Mouse (Mus musculus) forebrain, embryonic 12.5 days (tissue): ENCODE data around the gene Zdhhc19. TPM values are rescaled to one million over a fixed set of nuclear protein-coding genes. Genes with fewer than 3 reads are reported as not detected.

Source experiments
- ATAC-seq: fragments of 200-750 bp; cut with Nextera tagmentation; 2 replicates; pipeline ENCODE4 v1.8.0; 2017; ENCODE audit warnings: moderate TSS enrichment; ENCODE audit not compliant: low FRiP score
- H3K27ac ChIP-seq: fragments of 300-500 bp; sonication (generic); 2 replicates; pipeline ENCODE4 v1.5.1; 2016; ENCODE audit warnings: mild to moderate bottlenecking
- H3K27me3 ChIP-seq: fragments of 300-500 bp; sonication (generic); 2 replicates; pipeline ENCODE4 v1.6.1; 2016; ENCODE audit warnings: mild to moderate bottlenecking
- H3K36me3 ChIP-seq: fragments of 300-500 bp; sonication (generic); replicated peaks from 2 replicates; pipeline ENCODE4 v1.6.1; 2016; ENCODE audit warnings: mild to moderate bottlenecking
- H3K4me1 ChIP-seq: fragments of 300-500 bp; sonication (generic); 2 replicates; pipeline ENCODE4 v1.6.1; 2016
- H3K4me2 ChIP-seq: fragments of 300-500 bp; sonication (generic); 2 replicates; pipeline ENCODE4 v1.6.1; 2016; ENCODE audit warnings: mild to moderate bottlenecking, moderate library complexity
- H3K4me3 ChIP-seq: fragments of 300-500 bp; sonication (generic); replicated peaks from 2 replicates; pipeline ENCODE4 v1.5.1; 2016; ENCODE audit warnings: mild to moderate bottlenecking
- H3K9ac ChIP-seq: fragments of 300-500 bp; sonication (generic); 2 replicates; pipeline ENCODE4 v1.6.1; 2016; ENCODE audit warnings: mild to moderate bottlenecking
- H3K9me3 ChIP-seq: fragments of 300-500 bp; sonication (generic); 2 replicates; pipeline ENCODE4 v1.6.1; 2016
- WGBS: fragments of 180-500 bp; shearing (Covaris S2); methylation state at CpG from one replicate; pipeline ENCODE4 v1.1.7; 2016; 5-methylcytosine and 5-hydroxymethylcytosine counted together
- polyA plus RNA-seq: library from polyadenylated mRNA; unstranded; fragments of >200 nt; fragmentation: Nextera tagmentation; extraction: Ambion mirVana; gene quantifications from 2 replicates; pipeline ENCODE4 v1.2.1, GENCODE M21; 2016

The Zdhhc19 gene
- polyA plus RNA-seq, 1 experiment from 2014 or later: not detected

DNA sequence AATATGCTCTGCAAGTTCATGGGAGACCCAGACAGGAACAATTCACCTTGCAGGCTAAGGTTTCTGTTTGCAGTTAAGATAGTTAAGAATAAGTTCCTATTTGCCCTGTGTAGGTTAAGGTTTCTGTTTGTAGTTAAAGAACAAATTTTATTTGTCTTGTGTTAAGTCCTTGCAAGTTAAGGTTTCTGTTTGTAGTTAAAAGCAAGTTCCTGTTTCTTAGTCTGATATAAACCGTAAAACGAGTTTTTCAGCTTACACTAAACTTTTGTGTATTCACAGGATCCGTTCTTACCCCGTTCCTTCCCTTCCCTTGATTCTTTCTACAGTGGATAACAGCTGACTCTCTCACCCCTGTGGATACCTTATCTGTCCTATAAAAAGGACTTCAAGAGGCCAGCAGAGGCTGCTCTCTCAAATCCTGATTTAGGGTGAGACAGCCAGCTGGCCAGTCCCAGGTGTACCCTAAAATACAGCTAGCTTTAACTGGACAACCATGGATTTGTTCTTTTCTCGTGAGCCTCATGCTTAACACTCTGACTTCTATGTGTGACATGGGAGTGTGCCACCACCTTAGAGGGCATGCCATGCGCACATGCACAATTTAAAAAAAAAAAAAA lies 26.6 kb downstream of the Zdhhc19 start:
- no peak overlapping the region for H3K4me3 ChIP-seq
- H3K36me3 ChIP-seq: no peaks in the 10 kb centered on the region
- H3K9me3 ChIP-seq: no peaks in the 10 kb centered on the region
- no peak for ATAC-seq
- H3K27me3 ChIP-seq: peaks cover 4% of the 10 kb centered on the region; the same call in 1 of the 2 replicates
- H3K9ac ChIP-seq: no peak overlapping the region
- 88% methylated on average over 6 of the region's 6 CpGs for WGBS
- no peak overlapping the region for H3K27ac ChIP-seq
- H3K4me2 ChIP-seq: no peak overlapping the region
- peaks cover 20% of the 10 kb centered on the region for H3K4me1 ChIP-seq

DNA sequence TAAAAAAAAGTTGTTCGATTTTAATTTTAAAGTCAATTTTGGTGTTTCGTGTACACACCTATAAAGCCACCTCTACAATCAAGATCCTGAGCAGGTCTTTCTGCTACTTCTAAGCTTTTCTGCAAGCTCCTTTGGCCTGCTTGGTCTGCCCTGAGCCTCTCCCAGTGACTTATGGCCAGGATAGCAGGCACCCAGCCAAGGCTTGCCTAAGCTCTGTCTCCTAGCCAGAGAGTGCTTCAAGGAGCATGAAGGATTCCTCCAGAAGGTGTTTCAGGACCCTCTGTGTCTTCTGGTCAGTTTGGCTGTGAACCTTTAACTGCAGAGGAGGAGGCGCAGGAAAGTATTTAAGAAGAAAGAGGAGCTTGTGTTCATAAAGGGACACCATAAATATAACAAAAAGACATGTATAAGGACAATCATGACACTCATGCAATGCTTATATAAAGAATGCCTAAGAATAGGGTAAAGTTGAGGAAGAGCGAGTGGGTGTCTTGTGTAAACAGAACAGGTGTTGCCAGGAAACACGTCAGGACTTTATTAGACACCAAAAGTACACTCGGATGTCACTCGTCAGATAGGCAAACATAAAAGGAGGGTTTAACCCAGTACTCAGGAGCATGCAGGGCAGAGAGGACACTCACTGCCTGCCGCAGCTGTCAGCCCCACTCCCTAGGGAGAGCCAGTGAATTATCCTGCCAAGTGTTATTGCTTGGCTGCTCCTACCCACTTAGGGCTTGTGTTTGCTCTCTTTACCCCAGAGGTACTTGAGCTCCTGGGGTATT lies 27.6 kb downstream of the Zdhhc19 start:
- Histone ChIP-seq H3K9ac (no peak overlapping the region), H3K4me3 (no peak overlapping the region), H3K4me2 (no peak overlapping the region), H3K27me3 (peaks cover 4% of the 10 kb centered on the region; the same call in 1 of the 2 replicates), H3K27ac (0 out of 2 replicates have a peak overlapping the region, but pooled peaks have one; percentile 26), H3K4me1 (peaks cover 20% of the 10 kb centered on the region), H3K36me3 (no peaks in the 10 kb centered on the region), H3K9me3 (no peaks in the 10 kb centered on the region)
- 75% methylated on average over 8 of the region's 8 CpGs for WGBS
- peak; percentile 49; the same call in 1 of the 2 replicates for ATAC-seq

DNA sequence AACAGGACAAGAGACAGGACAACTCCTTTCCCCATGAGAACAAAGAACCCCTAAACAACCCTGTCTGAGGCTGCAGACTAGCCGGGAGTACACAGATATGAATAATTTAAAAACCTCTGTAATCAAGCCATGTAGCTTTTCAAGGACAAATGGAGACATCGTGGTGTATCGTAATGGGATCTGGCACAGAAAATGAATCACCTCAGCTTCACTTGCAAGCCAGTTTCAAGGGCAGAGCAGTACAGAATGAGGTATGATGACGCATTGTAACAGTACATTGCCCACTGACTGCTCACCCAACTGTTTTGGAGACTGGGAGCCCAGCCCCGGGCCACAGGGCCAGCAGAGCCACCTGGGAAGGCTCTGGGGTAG lies 28.2 kb downstream of the Zdhhc19 start:
- Histone ChIP-seq H3K4me3 (no peak overlapping the region), H3K27me3 (peaks cover 4% of the 10 kb centered on the region; the same call in 1 of the 2 replicates), H3K27ac (0 out of 2 replicates have a peak overlapping the region, but pooled peaks have one; percentile 25), H3K9me3 (no peaks in the 10 kb centered on the region), H3K4me1 (peaks cover 20% of the 10 kb centered on the region), H3K9ac (no peak overlapping the region), H3K36me3 (no peaks in the 10 kb centered on the region), H3K4me2 (no peak overlapping the region)
- 68% methylated on average over 5 of the region's 5 CpGs for WGBS
- ATAC-seq: no peak

DNA sequence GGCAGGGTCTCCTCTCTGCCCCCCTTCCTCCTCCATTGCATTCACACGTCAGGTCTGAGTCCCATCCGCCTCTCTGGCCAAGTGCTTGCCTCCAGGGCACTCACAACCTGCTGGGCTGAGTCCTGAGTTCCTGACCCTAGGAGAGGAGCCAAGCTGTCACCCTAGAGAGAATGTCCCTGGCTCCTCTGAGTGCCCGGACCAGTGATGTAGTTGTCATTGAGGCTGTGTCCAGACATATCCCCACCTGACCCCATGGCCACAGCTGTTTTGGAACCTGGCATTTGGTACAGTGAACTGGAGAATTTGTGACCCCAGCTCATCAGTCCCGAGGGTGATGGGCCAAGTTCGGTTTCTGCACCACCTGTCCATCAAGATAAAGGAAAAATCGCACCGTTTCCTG lies 30.8 kb downstream of the Zdhhc19 start:
- no peaks in the 10 kb centered on the region for H3K27me3 ChIP-seq
- H3K27ac ChIP-seq: no peak overlapping the region
- no peak for ATAC-seq

DNA sequence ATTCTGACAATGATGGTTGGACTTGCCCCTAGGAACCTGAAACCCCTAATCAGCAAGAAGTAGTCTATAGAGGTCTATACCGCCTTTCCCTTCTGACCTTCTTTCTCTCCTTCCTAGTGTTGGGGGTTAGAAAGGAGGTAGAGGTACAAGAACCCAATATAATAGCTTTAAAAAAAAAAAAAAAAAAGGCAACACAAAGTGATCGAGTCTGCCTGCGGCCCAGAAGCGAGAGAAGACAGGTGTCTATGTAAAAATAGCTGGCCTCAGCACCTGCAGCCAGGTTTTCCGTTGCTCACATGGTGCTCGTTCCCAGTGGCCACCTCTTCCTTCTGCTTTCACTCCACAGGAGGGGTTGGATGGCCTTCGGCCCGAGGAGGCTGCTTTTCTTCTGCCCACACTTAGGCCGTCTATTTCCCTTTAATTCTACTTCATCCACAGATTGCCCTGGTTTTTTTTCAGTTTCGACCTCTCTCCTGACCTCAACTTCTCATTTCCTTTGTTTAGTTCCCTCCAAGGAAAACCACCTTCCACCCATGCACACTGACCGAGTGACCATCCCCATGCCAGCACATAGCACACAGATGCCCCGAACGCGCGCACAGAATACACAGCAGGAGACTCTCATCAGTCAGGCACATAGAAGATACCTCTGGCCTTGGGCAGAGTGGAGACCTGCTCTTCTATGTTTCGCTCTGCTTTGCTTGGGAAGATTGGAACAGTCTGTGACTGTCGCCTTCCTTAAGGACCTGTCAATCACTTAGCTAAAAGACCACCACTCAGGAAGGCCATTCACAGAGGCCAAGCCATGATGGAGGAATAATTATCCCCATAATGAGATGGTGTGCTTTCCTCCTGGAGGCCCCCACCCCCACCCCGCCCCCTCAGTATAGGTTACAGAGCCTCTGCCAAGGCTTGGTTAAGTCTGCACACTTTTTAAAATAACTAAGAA lies 37.1 kb downstream of the Zdhhc19 start:
- H3K36me3 ChIP-seq: no peaks in the 10 kb centered on the region
- H3K4me2 ChIP-seq: no peak overlapping the region
- no peaks in the 10 kb centered on the region for H3K9me3 ChIP-seq
- no peaks in the 10 kb centered on the region for H3K27me3 ChIP-seq
- no peak overlapping the region for H3K9ac ChIP-seq
- H3K4me3 ChIP-seq: no peak overlapping the region
- peak overlapping the region; percentile 19; the same call in 1 of the 2 replicates for H3K27ac ChIP-seq
- H3K4me1 ChIP-seq: peaks cover 29% of the 10 kb centered on the region
- 43% methylated on average over 18 of the region's 18 CpGs for WGBS
- ATAC-seq: peak; percentile 41

More for the DNA sequence above, 30.8 kb downstream of the Zdhhc19 start:
- Histone ChIP-seq H3K4me2 (no peak overlapping the region), H3K4me3 (no peak overlapping the region), H3K9me3 (no peaks in the 10 kb centered on the region), H3K4me1 (peaks cover 8% of the 10 kb centered on the region; the same call in 1 of the 2 replicates), H3K36me3 (no peaks in the 10 kb centered on the region), H3K9ac (no peak overlapping the region)
- WGBS: 72% methylated on average over 7 of the region's 7 CpGs

DNA sequence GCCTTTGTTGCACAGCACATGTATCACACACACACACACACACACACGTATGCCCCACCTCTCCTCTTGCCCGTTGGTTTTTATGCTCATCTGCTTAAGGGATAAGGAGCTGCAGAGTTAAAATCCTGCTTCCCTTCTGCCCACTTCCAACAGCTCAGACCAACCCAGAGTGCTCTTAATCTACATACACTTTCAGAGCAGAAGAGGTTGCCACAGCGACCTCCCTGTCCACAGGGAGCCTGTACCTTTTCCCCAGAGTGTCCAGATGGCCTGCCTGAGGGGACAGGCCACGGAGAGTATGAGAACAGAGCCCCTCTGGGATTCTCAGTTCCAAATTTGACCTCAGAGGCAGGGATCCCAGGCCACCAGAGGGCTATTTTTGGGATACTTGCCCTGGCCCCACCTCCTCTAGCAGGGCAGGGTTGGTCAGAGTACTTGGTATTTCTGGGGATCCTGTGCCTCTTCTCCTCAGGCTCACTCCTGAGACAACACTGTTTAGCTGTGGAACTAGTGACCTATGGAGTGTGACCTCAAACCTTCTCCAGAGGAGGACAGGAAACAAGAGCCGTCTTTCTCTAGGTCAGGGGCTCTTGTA lies 39.2 kb downstream of the Zdhhc19 start:
- Histone ChIP-seq H3K9me3 (no peaks in the 10 kb centered on the region), H3K27me3 (no peaks in the 10 kb centered on the region), H3K9ac (no peak overlapping the region), H3K4me3 (no peak overlapping the region), H3K36me3 (no peaks in the 10 kb centered on the region), H3K4me1 (peaks cover 39% of the 10 kb centered on the region), H3K27ac (no peak overlapping the region), H3K4me2 (no peak overlapping the region)
- no peak for ATAC-seq
- 34% methylated on average over 5 of the region's 5 CpGs for WGBS

DNA sequence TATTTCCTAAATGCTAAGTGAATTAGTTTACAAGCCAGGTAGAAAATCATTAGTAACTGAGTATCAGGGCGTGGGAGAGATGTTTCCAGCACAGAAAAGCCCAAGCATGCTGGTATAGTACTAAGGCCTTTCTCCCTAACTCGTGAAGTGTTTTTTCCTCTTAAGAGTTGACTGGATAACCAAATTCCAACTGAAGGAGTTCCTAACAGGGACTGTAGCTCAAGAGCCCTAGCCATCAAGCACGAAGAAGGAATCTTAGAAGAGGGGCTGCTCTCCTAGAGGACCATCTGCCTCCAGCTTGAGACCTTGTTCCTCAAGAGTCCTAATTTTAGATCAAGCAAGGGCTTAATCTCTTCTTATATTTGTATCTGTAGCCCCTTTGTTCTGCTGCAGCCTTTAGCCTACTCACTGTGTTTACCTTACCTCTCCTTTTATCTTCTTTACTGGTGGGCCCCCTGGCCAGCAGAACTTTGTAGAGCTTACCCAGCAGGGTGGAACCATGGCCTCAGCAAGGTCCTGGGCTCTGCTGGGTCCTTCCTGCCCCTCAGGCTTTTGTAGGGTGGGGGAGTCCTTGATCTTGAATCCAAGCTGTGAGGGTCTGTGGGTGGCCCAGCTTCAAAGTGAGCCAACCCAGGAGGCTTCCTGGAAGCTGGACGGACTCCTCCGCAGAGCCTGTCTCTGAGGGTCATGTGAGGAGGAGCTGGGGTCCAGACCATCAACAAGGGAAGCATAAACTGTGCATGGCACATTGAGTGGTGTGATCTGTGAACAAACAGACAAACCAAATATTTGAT lies 42.0 kb downstream of the Zdhhc19 start:
- H3K27me3 ChIP-seq: no peaks in the 10 kb centered on the region
- 48% methylated on average over 5 of the region's 5 CpGs for WGBS
- no peaks in the 10 kb centered on the region for H3K36me3 ChIP-seq
- no peak overlapping the region for H3K4me3 ChIP-seq
- no peak overlapping the region for H3K9ac ChIP-seq
- H3K4me2 ChIP-seq: no peak overlapping the region
- H3K4me1 ChIP-seq: peaks cover 37% of the 10 kb centered on the region
- no peak overlapping the region for H3K27ac ChIP-seq
- H3K9me3 ChIP-seq: no peaks in the 10 kb centered on the region
- no peak for ATAC-seq

DNA sequence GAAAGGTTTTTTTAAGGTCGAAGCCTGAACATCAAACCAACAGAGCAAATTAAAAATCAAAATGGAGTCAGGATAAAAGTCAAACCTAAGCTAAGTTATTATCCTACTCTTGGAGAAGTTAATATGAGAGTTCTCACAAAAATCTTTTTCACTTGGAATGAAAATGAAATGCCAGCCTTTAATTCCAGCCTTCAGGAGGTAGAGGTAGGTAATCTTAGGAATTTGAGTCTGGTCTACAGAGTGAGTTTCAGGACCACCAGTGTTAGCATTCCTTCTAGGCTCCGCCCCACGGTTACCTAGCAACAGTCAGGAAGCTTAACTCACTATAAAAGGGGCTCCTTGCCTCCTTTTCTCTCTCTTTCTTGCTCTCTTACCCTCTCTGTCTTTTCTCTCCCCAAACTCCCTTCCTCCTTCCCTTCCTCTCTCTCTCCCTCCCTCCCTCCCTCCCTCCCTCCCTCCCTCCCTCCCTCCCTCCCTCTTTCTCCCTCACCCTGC lies 42.7 kb downstream of the Zdhhc19 start:
- Histone ChIP-seq H3K27me3 (no peaks in the 10 kb centered on the region), H3K4me2 (no peak overlapping the region), H3K4me1 (peaks cover 30% of the 10 kb centered on the region), H3K27ac (no peak overlapping the region), H3K4me3 (no peak overlapping the region), H3K9ac (no peak overlapping the region), H3K36me3 (no peaks in the 10 kb centered on the region), H3K9me3 (no peaks in the 10 kb centered on the region)
- WGBS: 28% methylated on average over 3 of the region's 3 CpGs
- no peak for ATAC-seq

DNA sequence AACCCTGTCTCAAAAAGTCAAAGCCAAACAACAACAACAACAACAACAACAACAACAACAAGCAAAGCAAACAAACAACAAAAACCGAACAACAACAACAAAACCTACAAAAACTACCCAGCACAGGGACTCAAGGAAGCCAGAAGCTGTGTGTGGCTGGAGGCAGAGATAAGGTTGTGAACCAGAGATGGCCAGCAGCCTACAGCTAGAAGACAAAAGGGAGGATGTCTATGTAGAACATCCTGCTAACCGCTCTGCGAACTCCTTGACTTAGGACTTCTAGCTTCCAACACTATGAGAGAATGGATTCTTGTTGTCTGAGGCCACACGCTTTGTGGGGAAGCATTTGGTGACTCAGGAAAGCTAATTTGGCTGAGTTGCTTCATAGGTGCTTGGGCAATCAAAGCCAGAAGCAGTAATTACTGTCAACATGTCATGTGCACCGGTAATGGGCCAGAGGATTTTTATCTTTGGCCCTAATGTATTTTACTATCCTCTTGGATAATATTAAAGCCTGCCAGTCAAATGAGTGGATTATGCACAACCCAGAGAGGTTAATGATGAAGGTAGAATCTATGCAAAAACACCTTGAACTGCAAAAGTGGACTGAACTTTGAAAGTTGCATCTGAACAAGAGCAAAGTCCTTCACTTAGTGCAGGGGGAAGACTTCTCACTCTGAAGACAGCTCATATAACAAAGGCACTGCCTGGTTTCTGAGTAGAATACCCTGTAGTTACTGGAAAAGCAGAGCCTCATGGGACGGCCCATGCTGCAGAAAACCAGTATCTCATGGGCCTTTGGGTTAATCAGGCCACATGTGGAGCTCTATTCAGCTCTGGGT lies 45.5 kb downstream of the Zdhhc19 start:
- Histone ChIP-seq H3K4me2 (no peak overlapping the region), H3K9ac (no peak overlapping the region), H3K27ac (no peak overlapping the region), H3K27me3 (no peaks in the 10 kb centered on the region), H3K36me3 (no peaks in the 10 kb centered on the region), H3K9me3 (no peaks in the 10 kb centered on the region), H3K4me3 (no peak overlapping the region), H3K4me1 (peaks cover 13% of the 10 kb centered on the region)
- 85% methylated on average over 6 of the region's 6 CpGs for WGBS
- no peak for ATAC-seq

DNA sequence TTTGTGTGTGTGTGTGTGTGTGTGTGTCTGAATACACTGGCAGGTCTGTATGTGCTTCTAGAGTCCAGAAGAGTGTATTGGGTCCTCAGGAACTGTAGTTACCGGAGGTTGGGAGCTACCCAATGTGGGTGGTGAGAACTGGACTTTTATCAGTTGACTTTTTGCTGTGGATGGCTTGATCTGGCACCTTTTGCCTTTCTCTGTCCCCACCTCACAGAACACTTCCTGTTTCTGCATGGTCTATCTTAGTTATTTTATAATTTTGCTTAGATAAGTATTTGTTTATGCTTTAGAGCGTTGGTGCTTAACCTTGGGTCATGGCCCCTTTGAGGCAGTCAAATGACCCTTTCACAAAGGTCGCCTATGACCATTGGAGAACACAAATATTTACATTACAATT lies 47.4 kb downstream of the Zdhhc19 start:
- ATAC-seq: no peak
- no peak overlapping the region for H3K4me2 ChIP-seq
- H3K27ac ChIP-seq: no peak overlapping the region
- WGBS: 84% methylated on average over 3 of the region's 3 CpGs
- no peaks in the 10 kb centered on the region for H3K36me3 ChIP-seq
- H3K27me3 ChIP-seq: no peaks in the 10 kb centered on the region
- no peaks in the 10 kb centered on the region for H3K9me3 ChIP-seq
- H3K9ac ChIP-seq: no peak overlapping the region
- H3K4me1 ChIP-seq: peaks cover 7% of the 10 kb centered on the region
- no peak overlapping the region for H3K4me3 ChIP-seq
